Mouse (Mus musculus) myocyte (in vitro differentiated cells): ENCODE data around the gene Slc27a5. TPM values are rescaled to one million over a fixed set of nuclear protein-coding genes. Genes with fewer than 3 reads are reported as not detected.

Experiments
- H3K27me3 ChIP-seq: one replicate; pipeline ENCODE4 v1.6.1; 2011; ENCODE audit not compliant: control insufficient read depth, insufficient read depth, insufficient read length
- H3K36me3 ChIP-seq: one replicate; pipeline ENCODE4 v1.6.1; 2011; ENCODE audit not compliant: control insufficient read depth, insufficient read depth
- H3K4me2 ChIP-seq: one replicate; pipeline ENCODE4 v1.6.1; 2011; ENCODE audit warnings: low read depth, control low read depth
- H3K4me3 ChIP-seq: one replicate; pipeline ENCODE4 v1.5.1; 2011; ENCODE audit warnings: mild to moderate bottlenecking, control low read depth, moderate library complexity
- H3K79me2 ChIP-seq: one replicate; pipeline ENCODE4 v1.6.1; 2011; ENCODE audit not compliant: control insufficient read depth, insufficient read depth
- H3ac ChIP-seq: one replicate; pipeline ENCODE4 v1.6.1; 2011; ENCODE audit not compliant: control insufficient read depth, insufficient read length
- CEBPB ChIP-seq: IDR thresholded peaks from 2 replicates; pipeline ENCODE4 v1.6.1; 2011; ENCODE audit warnings: mild to moderate bottlenecking, moderate library complexity; ENCODE audit not compliant: poor library complexity, insufficient read depth, severe bottlenecking
- E2F4 ChIP-seq: IDR thresholded peaks from one replicate; pipeline ENCODE4 v1.6.1; 2011; ENCODE audit warnings: mild to moderate bottlenecking, control low read depth, moderate library complexity; ENCODE audit not compliant: insufficient read depth
- MAX ChIP-seq: IDR thresholded peaks from one replicate; pipeline ENCODE4 v1.6.1; 2011; ENCODE audit warnings: low read depth, mild to moderate bottlenecking, control low read depth
- MYOD1 ChIP-seq, 3 experiments: IDR thresholded peaks; one replicate each; pipeline ENCODE4 v1.6.1; 2011; ENCODE audit warnings: control low read depth in 2 of 3, low read depth in 2 of 3, mild to moderate bottlenecking in 2 of 3, moderate library complexity in 1 of 3; ENCODE audit not compliant: insufficient read length in 2 of 3, control insufficient read depth in 1 of 3
- MYOG ChIP-seq, 3 experiments: IDR thresholded peaks; one replicate each; pipeline ENCODE4 v1.6.1; 2011; ENCODE audit warnings: control low read depth in 2 of 3, low read depth in 2 of 3, mild to moderate bottlenecking in 2 of 3; ENCODE audit not compliant: insufficient read length in 2 of 3, control insufficient read depth in 1 of 3, insufficient read depth in 1 of 3
- POLR2A ChIP-seq: IDR thresholded peaks from one replicate; pipeline ENCODE4 v1.6.1; 2011; ENCODE audit warnings: low read depth, mild to moderate bottlenecking, control low read depth, moderate library complexity; ENCODE audit not compliant: insufficient read length
- POLR2AphosphoS2 ChIP-seq: IDR thresholded peaks from one replicate; pipeline ENCODE4 v1.6.1; 2011; ENCODE audit warnings: low read depth, control low read depth; ENCODE audit not compliant: insufficient read length
- REST ChIP-seq: IDR thresholded peaks from one replicate; pipeline ENCODE4 v1.6.1; 2011; ENCODE audit warnings: mild to moderate bottlenecking, control low read depth, moderate library complexity; ENCODE audit not compliant: insufficient read depth, insufficient read length
- SRF ChIP-seq: IDR thresholded peaks from one replicate; pipeline ENCODE4 v1.6.1; 2011; ENCODE audit warnings: low read depth; ENCODE audit not compliant: control insufficient read depth, insufficient read length
- TCF12 ChIP-seq: IDR thresholded peaks from one replicate; pipeline ENCODE4 v1.6.1; 2011; ENCODE audit warnings: mild to moderate bottlenecking, control low read depth; ENCODE audit not compliant: poor library complexity, insufficient read depth, severe bottlenecking
- TCF3 ChIP-seq: IDR thresholded peaks from one replicate; pipeline ENCODE4 v1.6.1; 2011; ENCODE audit warnings: low read depth, control low read depth; ENCODE audit not compliant: insufficient read length
- USF1 ChIP-seq: IDR thresholded peaks from one replicate; pipeline ENCODE4 v1.6.1; 2011; ENCODE audit warnings: low read depth, mild to moderate bottlenecking, control low read depth, moderate library complexity
- polyA plus RNA-seq: library from polyadenylated mRNA; unstranded; fragments of >200 nt; fragmentation: generic; extraction: Trizol; gene quantifications from one replicate; pipeline ENCODE4 v1.2.1, GENCODE M21; 2012; ENCODE audit warnings: missing spikeins

The Slc27a5 gene
- polyA plus RNA-seq, 1 experiment = not detected

- no peak overlapping the region for H3K4me2 ChIP-seq
- H3K27me3 ChIP-seq = no peaks in the 10 kb centered on the region
- TF ChIP-seq MYOG (IDR thresholded peaks at IDR 0.05; ENCODE audit: control insufficient read depth in 1 of 3, insufficient read depth in 1 of 3, insufficient read length in 2 of 3, low read depth in 2 of 3) (no peak), TCF12 (no peak), MYOD1 (IDR thresholded peaks at IDR 0.05; ENCODE audit: control insufficient read depth in 1 of 3, insufficient read length in 2 of 3, low read depth in 2 of 3) (no peak), E2F4 (no peak), TCF3 (no peak), POLR2A (no peak)
- H3K36me3 ChIP-seq = no peaks in the 10 kb centered on the region
- H3ac ChIP-seq = no peak overlapping the region
- H3K4me3 ChIP-seq = no peak overlapping the region
- H3K79me2 ChIP-seq = peaks cover 14% of the 10 kb centered on the region
These were observed 9.5 kb upstream of the Slc27a5 start for GRCm38 (mm10) chr7:13007341-13008092.

- Histone ChIP-seq H3K4me2 (no peak overlapping the region), H3K79me2 (peaks cover 14% of the 10 kb centered on the region), H3K27me3 (no peaks in the 10 kb centered on the region), H3ac (no peak overlapping the region), H3K4me3 (no peak overlapping the region), H3K36me3 (no peaks in the 10 kb centered on the region)
- TF ChIP-seq POLR2AphosphoS2 (no peak), TCF3 (no peak), SRF (no peak), MYOG (IDR thresholded peaks at IDR 0.05; ENCODE audit: control insufficient read depth in 1 of 3, insufficient read depth in 1 of 3, insufficient read length in 2 of 3, low read depth in 2 of 3) (no peak), E2F4 (no peak), MYOD1 (IDR thresholded peaks at IDR 0.05; ENCODE audit: control insufficient read depth in 1 of 3, insufficient read length in 2 of 3, low read depth in 2 of 3) (no peak), POLR2A (no peak), USF1 (no peak), TCF12 (no peak), CEBPB (no peak), MAX (no peak), REST (no peak)
These were observed 8.5 kb upstream of the Slc27a5 start for GRCm38 (mm10) chr7:13006531-13006930.

GRCm38 (mm10) chr7:13006011-13006410 lies 8.0 kb upstream of the Slc27a5 start:
- no peak for TF ChIP-seq POLR2A
- no peak for TF ChIP-seq MAX
- TF ChIP-seq TCF12 = no peak
- TF ChIP-seq POLR2AphosphoS2 = no peak
- TF ChIP-seq SRF = no peak
- TF ChIP-seq USF1 = no peak
- Histone ChIP-seq H3ac (no peak overlapping the region), H3K79me2 (peaks cover 14% of the 10 kb centered on the region), H3K4me3 (no peak overlapping the region), H3K27me3 (no peaks in the 10 kb centered on the region), H3K36me3 (no peaks in the 10 kb centered on the region), H3K4me2 (no peak overlapping the region)

- TF ChIP-seq SRF (no peak), E2F4 (no peak), MYOD1 (IDR thresholded peaks at IDR 0.05; ENCODE audit: control insufficient read depth in 1 of 3, insufficient read length in 2 of 3, low read depth in 2 of 3) (no peak), TCF3 (no peak)
- Histone ChIP-seq H3K79me2 (peaks cover 4% of the 10 kb centered on the region), H3ac (no peak overlapping the region), H3K4me2 (no peak overlapping the region), H3K27me3 (no peaks in the 10 kb centered on the region), H3K36me3 (no peaks in the 10 kb centered on the region), H3K4me3 (no peak overlapping the region)
These were observed 5.4 kb upstream of the Slc27a5 start for GRCm38 (mm10) chr7:13003380-13003779.

- no peaks in the 10 kb centered on the region for H3K79me2 ChIP-seq
- H3K36me3 ChIP-seq = no peaks in the 10 kb centered on the region
- TF ChIP-seq TCF12 (no peak), MYOD1 (IDR thresholded peaks at IDR 0.05; ENCODE audit: control insufficient read depth in 1 of 3, insufficient read length in 2 of 3, low read depth in 2 of 3) (no peak), MAX (no peak), E2F4 (no peak), USF1 (no peak), MYOG (IDR thresholded peaks at IDR 0.05; ENCODE audit: control insufficient read depth in 1 of 3, insufficient read depth in 1 of 3, insufficient read length in 2 of 3, low read depth in 2 of 3) (no peak), REST (no peak), POLR2AphosphoS2 (no peak), TCF3 (no peak), SRF (no peak), POLR2A (no peak), CEBPB (no peak)
- no peak overlapping the region for H3K4me3 ChIP-seq
- no peaks in the 10 kb centered on the region for H3K27me3 ChIP-seq
- H3K4me2 ChIP-seq = no peak overlapping the region
- no peak overlapping the region for H3ac ChIP-seq
These were observed 3.6 kb upstream of the Slc27a5 start for GRCm38 (mm10) chr7:13001584-13001983.
